Mouse (Mus musculus) lung, postnatal 0 days (tissue): ENCODE measurements around the gene Cc2d2a. TPM values are rescaled to one million over a fixed set of nuclear protein-coding genes. Genes with fewer than 3 reads are reported as not detected.

ENCODE experiments used
- ATAC-seq: fragments of 200-750 bp; cut with Nextera tagmentation; 2 replicates; pipeline ENCODE4 v1.8.0; 2017; ENCODE audit warnings: moderate library complexity
- DNase-seq: peaks from one replicate; pipeline ENCODE4 v3.0.0-alpha.2; 2016; ENCODE audit warnings: low spot score
- H3K27ac ChIP-seq: fragments of 300-500 bp; sonication (generic); 2 replicates; pipeline ENCODE4 v1.5.1; 2014; ENCODE audit warnings: antibody characterized with exemption, mild to moderate bottlenecking, low read length, mixed read lengths
- H3K27me3 ChIP-seq: fragments of 300-500 bp; sonication (generic); replicated peaks from 2 replicates; pipeline ENCODE4 v1.6.1; 2014; ENCODE audit warnings: low read length, mixed read lengths; ENCODE audit not compliant: insufficient read depth
- H3K36me3 ChIP-seq: fragments of 300-500 bp; sonication (generic); 2 replicates; pipeline ENCODE4 v1.6.1; 2014; ENCODE audit warnings: low read length, mixed read lengths; ENCODE audit not compliant: insufficient read depth
- H3K4me1 ChIP-seq: fragments of 300-500 bp; sonication (generic); 2 replicates; pipeline ENCODE4 v1.6.1; 2014; ENCODE audit warnings: antibody characterized with exemption, low read depth, low read length, mixed read lengths; ENCODE audit not compliant: insufficient read depth
- H3K4me2 ChIP-seq: fragments of 300-500 bp; sonication (generic); replicated peaks from 2 replicates; pipeline ENCODE4 v1.6.1; 2014; ENCODE audit warnings: low read depth, mild to moderate bottlenecking, low read length, moderate library complexity, mixed read lengths
- H3K4me3 ChIP-seq: fragments of 300-500 bp; sonication (generic); 2 replicates; pipeline ENCODE4 v1.5.1; 2014; ENCODE audit warnings: low read depth, low read length
- H3K9ac ChIP-seq: fragments of 300-500 bp; sonication (generic); replicated peaks from 2 replicates; pipeline ENCODE4 v1.6.1; 2014; ENCODE audit warnings: low read depth, mild to moderate bottlenecking
- H3K9me3 ChIP-seq: fragments of 300-500 bp; sonication (generic); 2 replicates; pipeline ENCODE4 v1.6.1; 2016; ENCODE audit warnings: low read length, mixed read lengths
- CTCF ChIP-seq: IDR thresholded peaks from 2 replicates; pipeline ENCODE4 v1.5.1; 2016; ENCODE audit warnings: antibody characterized with exemption, mild to moderate bottlenecking
- EP300 ChIP-seq: IDR thresholded peaks from 2 replicates; pipeline ENCODE4 v1.6.1; 2016; ENCODE audit warnings: antibody characterized with exemption, mild to moderate bottlenecking, control low read depth
- WGBS: fragments of 180-500 bp; shearing (Covaris S2); extraction: QIAGEN DNeasy Blood & Tissue Kit; methylation state at CpG from one replicate; pipeline ENCODE4 v1.1.7; 2014; 5-methylcytosine and 5-hydroxymethylcytosine counted together
- polyA plus RNA-seq: library from polyadenylated mRNA; unstranded; fragments of >200 nt; fragmentation: Nextera tagmentation; extraction: Ambion mirVana; gene quantifications from 2 replicates; pipeline ENCODE4 v1.2.1, GENCODE M21; 2015

The Cc2d2a gene
- polyA plus RNA-seq, 1 experiment from 2014 or later = 7.7 TPM

- Histone ChIP-seq H3K27me3 (no peaks in the 10 kb centered on the region), H3K9ac (no peak overlapping the region), H3K36me3 (peaks cover 26% of the 10 kb centered on the region), H3K4me3 (no peak overlapping the region), H3K4me2 (no peak overlapping the region), H3K4me1 (no peaks in the 10 kb centered on the region), H3K27ac (no peak overlapping the region), H3K9me3 (no peaks in the 10 kb centered on the region)
- DNase-seq (no peak), ATAC-seq (no peak)
- TF ChIP-seq CTCF (no peak), EP300 (no peak)
- 93% methylated on average over 6 of the region's 6 CpGs for WGBS
These were observed 60.3 kb downstream of the Cc2d2a start for GRCm38 (mm10) chr5:43722452-43722783.

GRCm38 (mm10) chr5:43723830-43724229, 61.7 kb downstream of the Cc2d2a start:
- Histone ChIP-seq H3K9me3 (no peaks in the 10 kb centered on the region), H3K27me3 (no peaks in the 10 kb centered on the region), H3K9ac (no peak overlapping the region), H3K4me1 (no peaks in the 10 kb centered on the region), H3K27ac (no peak overlapping the region), H3K4me2 (no peak overlapping the region), H3K4me3 (no peak overlapping the region), H3K36me3 (peaks cover 22% of the 10 kb centered on the region)
- WGBS = 84% methylated on average over 7 of the region's 7 CpGs
- ATAC-seq (no peak), DNase-seq (no peak)
- TF ChIP-seq EP300 (no peak), CTCF (no peak)

- H3K9ac ChIP-seq = no peak overlapping the region
- ATAC-seq (no peak), DNase-seq (no peak)
- H3K27ac ChIP-seq = no peak overlapping the region
- no peak overlapping the region for H3K4me3 ChIP-seq
- H3K4me1 ChIP-seq = no peaks in the 10 kb centered on the region
- no peak overlapping the region for H3K4me2 ChIP-seq
- no peaks in the 10 kb centered on the region for H3K9me3 ChIP-seq
- peaks cover 15% of the 10 kb centered on the region for H3K36me3 ChIP-seq
- H3K27me3 ChIP-seq = no peaks in the 10 kb centered on the region
- TF ChIP-seq EP300 = no peak
- no peak for TF ChIP-seq CTCF
- WGBS = 73% methylated on average over 11 of the region's 11 CpGs
These were observed 66.4 kb downstream of the Cc2d2a start for GRCm38 (mm10) chr5:43728375-43729165.

DNA sequence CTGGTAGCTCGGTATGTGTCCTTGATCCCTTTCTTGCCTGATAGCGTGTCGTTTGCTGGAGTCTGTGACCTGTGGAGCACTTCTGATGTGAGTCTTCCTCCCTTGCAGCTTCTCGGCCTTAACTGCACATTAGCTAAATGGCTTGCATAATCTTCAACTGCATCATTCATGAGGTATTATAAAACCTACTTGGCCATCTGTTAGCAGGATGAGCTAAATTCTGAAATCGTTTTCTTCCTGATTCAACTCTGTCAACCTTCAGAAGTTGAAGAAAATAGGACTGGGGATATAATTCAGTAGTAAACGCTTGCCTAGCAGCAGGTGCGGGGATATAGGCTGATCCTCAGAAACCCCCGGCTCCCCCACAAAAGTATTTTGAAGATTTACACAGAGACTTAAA, 70.2 kb downstream of the Cc2d2a start:
- no peak for ATAC-seq
- TF ChIP-seq CTCF = no peak
- TF ChIP-seq EP300 = no peak
- no peak overlapping the region for H3K4me3 ChIP-seq
- no peak overlapping the region for H3K9ac ChIP-seq
- H3K36me3 ChIP-seq = peaks cover 13% of the 10 kb centered on the region
- H3K27ac ChIP-seq = no peak overlapping the region
- H3K9me3 ChIP-seq = no peaks in the 10 kb centered on the region
- no peaks in the 10 kb centered on the region for H3K27me3 ChIP-seq
- H3K4me2 ChIP-seq = no peak overlapping the region
- no peaks in the 10 kb centered on the region for H3K4me1 ChIP-seq
- WGBS = 81% methylated on average over 8 of the region's 8 CpGs
- no peak for DNase-seq

DNA sequence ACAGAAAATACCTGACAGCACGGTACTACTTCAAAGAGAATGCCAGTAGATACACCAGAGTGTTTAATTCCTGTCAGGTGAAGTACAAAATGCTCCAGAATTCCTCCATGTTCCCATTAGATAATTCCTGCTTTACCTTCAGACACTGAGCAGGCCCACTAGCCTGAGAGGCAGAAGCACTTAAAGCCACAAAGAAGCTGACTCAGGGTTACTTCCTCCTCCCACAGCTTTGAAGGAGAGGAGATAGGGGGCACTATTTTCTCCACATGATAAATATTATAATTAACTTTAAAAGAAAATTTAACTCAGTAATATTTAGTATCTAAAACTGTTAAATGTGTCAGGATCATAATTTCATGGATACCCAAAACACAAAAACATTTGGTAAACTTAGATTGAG, 82.0 kb downstream of the Cc2d2a start:
- Histone ChIP-seq H3K9me3 (no peaks in the 10 kb centered on the region), H3K4me2 (no peak overlapping the region), H3K4me1 (no peaks in the 10 kb centered on the region), H3K36me3 (no peaks in the 10 kb centered on the region), H3K4me3 (no peak overlapping the region), H3K27ac (no peak overlapping the region), H3K9ac (no peak overlapping the region), H3K27me3 (no peaks in the 10 kb centered on the region)
- no peak for TF ChIP-seq CTCF
- no peak for TF ChIP-seq EP300
- no peak for ATAC-seq
- DNase-seq = peak; percentile 6
- WGBS = 58% methylated on average over 1 of the region's 1 CpGs

GRCm38 (mm10) chr5:43745156-43745555, 83.0 kb downstream of the Cc2d2a start:
- Histone ChIP-seq H3K4me1 (no peaks in the 10 kb centered on the region), H3K9me3 (no peaks in the 10 kb centered on the region), H3K9ac (no peak overlapping the region), H3K27me3 (no peaks in the 10 kb centered on the region), H3K36me3 (no peaks in the 10 kb centered on the region), H3K27ac (no peak overlapping the region), H3K4me2 (no peak overlapping the region), H3K4me3 (no peak overlapping the region)
- TF ChIP-seq CTCF = no peak
- TF ChIP-seq EP300 = no peak
- no peak for ATAC-seq
- peak; percentile 19 for DNase-seq
- WGBS = 37% methylated on average over 5 of the region's 5 CpGs
